Mouse (Mus musculus) hindbrain, embryonic 11.5 days (tissue): Measurements from ENCODE around the gene Gm20388. TPM values are rescaled to one million over a fixed set of nuclear protein-coding genes. Genes with fewer than 3 reads are reported as not detected.
A peak's percentile ranks its signal among the peaks of the same experiment; 100 is the strongest.

ENCODE experiments used
- ATAC-seq: fragments of 200-750 bp; cut with Nextera tagmentation; 2 replicates; pipeline ENCODE4 v1.8.0; 2017; ENCODE audit warnings: mild to moderate bottlenecking, moderate TSS enrichment, moderate library complexity; ENCODE audit not compliant: low FRiP score
- DNase-seq: peaks from one replicate; pipeline ENCODE4 v3.0.0-alpha.2; 2015; ENCODE audit warnings: low spot score
- H3K27ac ChIP-seq: fragments of 300-500 bp; sonication (generic); 2 replicates; pipeline ENCODE4 v1.5.1; 2014; ENCODE audit warnings: mild to moderate bottlenecking, low read depth, low read length
- H3K27me3 ChIP-seq: fragments of 300-500 bp; sonication (generic); 2 replicates; pipeline ENCODE4 v1.6.1; 2014; ENCODE audit warnings: mild to moderate bottlenecking, low read length, moderate library complexity, mixed read lengths; ENCODE audit not compliant: control insufficient read depth, insufficient read depth
- H3K36me3 ChIP-seq: fragments of 300-500 bp; sonication (generic); 2 replicates; pipeline ENCODE4 v1.6.1; 2014; ENCODE audit warnings: mild to moderate bottlenecking, low read length, moderate library complexity, mixed read lengths; ENCODE audit not compliant: control insufficient read depth, insufficient read depth
- H3K4me1 ChIP-seq: fragments of 300-500 bp; sonication (generic); replicated peaks from 2 replicates; pipeline ENCODE4 v1.6.1; 2014; ENCODE audit warnings: low read length, mixed read lengths; ENCODE audit not compliant: control insufficient read depth, insufficient read depth
- H3K4me2 ChIP-seq: fragments of 300-500 bp; sonication (generic); replicated peaks from 2 replicates; pipeline ENCODE4 v1.6.1; 2014; ENCODE audit warnings: mild to moderate bottlenecking, low read depth, low read length
- H3K4me3 ChIP-seq: fragments of 300-500 bp; sonication (generic); 2 replicates; pipeline ENCODE4 v1.5.1; 2014; ENCODE audit warnings: low read depth, low read length
- H3K9ac ChIP-seq: fragments of 300-500 bp; sonication (generic); 2 replicates; pipeline ENCODE4 v1.6.1; 2014; ENCODE audit warnings: low read depth, low read length
- H3K9me3 ChIP-seq: fragments of 300-500 bp; sonication (generic); 2 replicates; pipeline ENCODE4 v1.6.1; 2016; ENCODE audit warnings: low read length; ENCODE audit not compliant: control insufficient read depth
- WGBS: fragments of 180-500 bp; shearing (Covaris S2); extraction: QIAGEN DNeasy Blood & Tissue Kit; methylation state at CpG from one replicate; pipeline ENCODE4 v1.1.7; 2014; 5-methylcytosine and 5-hydroxymethylcytosine counted together
- polyA plus RNA-seq: library from polyadenylated mRNA; unstranded; fragments of >200 nt; fragmentation: Nextera tagmentation; extraction: Ambion mirVana; gene quantifications from 2 replicates; pipeline ENCODE4 v1.2.1, GENCODE M21; 2014

The Gm20388 gene
- polyA plus RNA-seq, 1 experiment from 2014 or later: 11.8 TPM

DNA sequence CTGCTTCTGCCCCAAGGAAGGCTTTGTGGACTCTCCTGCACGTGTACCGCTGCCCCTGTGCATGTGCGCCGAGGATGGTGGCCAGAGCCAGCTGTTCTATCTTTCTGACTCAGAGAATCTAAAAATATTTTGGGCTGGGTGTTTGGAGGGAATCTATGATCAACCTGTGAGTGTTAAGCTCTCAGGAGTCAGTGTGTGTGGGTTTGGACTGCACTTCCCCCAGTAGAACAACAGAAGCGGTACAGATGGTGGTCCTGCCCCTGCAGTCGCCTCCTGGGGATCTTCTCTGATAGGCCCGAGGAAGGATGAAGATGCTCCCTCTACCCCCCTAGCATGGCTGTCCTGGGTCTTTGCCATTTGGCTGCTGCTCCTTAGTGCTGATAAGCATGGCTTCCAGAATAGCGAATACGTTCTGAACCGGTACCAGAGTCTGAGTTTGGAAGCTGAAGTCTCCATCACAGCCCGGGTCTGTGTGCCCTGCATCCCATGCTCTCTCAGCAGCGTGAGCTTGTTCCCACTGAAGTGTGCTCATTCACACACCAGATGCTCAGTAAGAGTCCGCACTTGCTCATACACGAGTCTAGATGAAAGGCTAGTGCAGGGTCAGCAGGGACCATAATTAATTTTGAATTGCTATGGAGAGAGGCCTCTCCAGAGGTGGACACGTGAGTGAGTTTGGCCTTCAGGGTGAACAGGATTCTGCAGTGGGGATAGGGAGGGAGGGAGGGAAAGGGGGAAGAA, 233.4 kb downstream of the Gm20388 start:
- no peaks in the 10 kb centered on the region for H3K27me3 ChIP-seq
- no peak overlapping the region for H3K4me2 ChIP-seq
- H3K9ac ChIP-seq: no peak overlapping the region
- peak overlapping the region; percentile 66 for H3K27ac ChIP-seq
- 63% methylated on average over 15 of the region's 15 CpGs for WGBS
- no peaks in the 10 kb centered on the region for H3K36me3 ChIP-seq
- no peak overlapping the region for H3K4me3 ChIP-seq
- DNase-seq (no peak), ATAC-seq (no peak)
- no peaks in the 10 kb centered on the region; the same call in 1 of the 2 replicates for H3K4me1 ChIP-seq
- H3K9me3 ChIP-seq: no peaks in the 10 kb centered on the region

GRCm38 (mm10) chr8:120144652-120145301, 234.1 kb downstream of the Gm20388 start:
- DNase-seq: no peak
- 59% methylated on average over 12 of the region's 12 CpGs for WGBS

DNA sequence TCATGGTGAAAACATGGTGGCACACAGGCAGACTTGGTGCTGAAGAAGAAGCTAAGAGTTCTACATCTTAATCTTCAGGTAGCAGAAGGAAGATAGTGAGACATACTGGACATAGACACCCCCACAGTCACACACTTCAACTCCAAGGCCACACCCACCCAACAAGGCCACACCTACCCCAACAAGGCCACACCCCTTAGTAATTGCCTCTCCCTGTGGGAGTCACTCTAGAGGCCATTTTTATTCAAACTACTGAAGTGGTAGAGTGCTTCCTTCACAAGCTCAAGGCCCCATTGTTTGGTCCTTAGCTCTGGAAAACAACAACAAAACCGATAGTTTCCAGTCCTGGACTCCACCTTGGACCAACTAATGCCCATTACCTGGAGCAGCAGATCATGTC, 235.4 kb downstream of the Gm20388 start:
- Histone ChIP-seq H3K9me3 (no peaks in the 10 kb centered on the region), H3K4me3 (no peak overlapping the region), H3K36me3 (no peaks in the 10 kb centered on the region), H3K27me3 (no peaks in the 10 kb centered on the region), H3K9ac (no peak overlapping the region), H3K4me2 (no peak overlapping the region), H3K4me1 (no peaks in the 10 kb centered on the region; the same call in 1 of the 2 replicates), H3K27ac (no peak overlapping the region)
- 78% methylated on average over 1 of the region's 1 CpGs for WGBS
- DNase-seq (no peak), ATAC-seq (no peak)

More at GRCm38 (mm10) chr8:120144652-120145301, 234.1 kb downstream of the Gm20388 start:
- no peak overlapping the region for H3K9ac ChIP-seq
- no peaks in the 10 kb centered on the region for H3K27me3 ChIP-seq
- no peaks in the 10 kb centered on the region; the same call in 1 of the 2 replicates for H3K4me1 ChIP-seq
- H3K36me3 ChIP-seq: no peaks in the 10 kb centered on the region
- no peak for ATAC-seq
- no peak overlapping the region for H3K4me2 ChIP-seq
- H3K9me3 ChIP-seq: no peaks in the 10 kb centered on the region
- peak overlapping the region; percentile 66 for H3K27ac ChIP-seq
- no peak overlapping the region for H3K4me3 ChIP-seq

GRCm38 (mm10) chr8:120150028-120150427, 239.4 kb downstream of the Gm20388 start:
- Histone ChIP-seq H3K4me2 (no peak overlapping the region), H3K27ac (no peak overlapping the region), H3K9ac (no peak overlapping the region), H3K27me3 (no peaks in the 10 kb centered on the region), H3K36me3 (no peaks in the 10 kb centered on the region), H3K9me3 (no peaks in the 10 kb centered on the region), H3K4me1 (peaks cover 2% of the 10 kb centered on the region; the same call in 1 of the 2 replicates), H3K4me3 (no peak overlapping the region)
- DNase-seq (no peak), ATAC-seq (no peak)
- WGBS: 81% methylated on average over 12 of the region's 12 CpGs

DNA sequence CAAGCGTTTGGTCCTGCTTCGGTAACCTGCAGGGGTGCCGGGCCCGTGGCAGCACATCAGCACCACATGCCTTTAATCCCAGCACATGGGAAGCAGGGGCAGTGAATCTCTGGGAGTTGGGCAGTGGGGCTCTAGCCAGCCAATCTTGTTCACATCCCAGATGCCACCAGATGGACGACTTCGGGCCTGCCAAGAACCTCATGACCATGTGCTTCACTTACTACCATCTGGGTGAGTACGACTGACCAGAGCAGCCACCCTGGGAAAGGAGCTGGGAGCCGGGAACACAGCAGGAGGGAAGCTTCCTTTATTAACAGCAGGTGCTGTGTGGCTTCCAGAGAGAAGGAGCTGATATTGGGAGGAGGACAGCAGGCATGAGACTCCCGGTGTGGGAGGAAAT, 240.5 kb downstream of the Gm20388 start:
- no peaks in the 10 kb centered on the region for H3K36me3 ChIP-seq
- H3K9ac ChIP-seq: no peak overlapping the region
- no peaks in the 10 kb centered on the region for H3K27me3 ChIP-seq
- 61% methylated on average over 9 of the region's 9 CpGs for WGBS
- H3K4me2 ChIP-seq: no peak overlapping the region
- H3K9me3 ChIP-seq: no peaks in the 10 kb centered on the region
- no peak overlapping the region for H3K4me3 ChIP-seq
- ATAC-seq (no peak), DNase-seq (no peak)
- H3K4me1 ChIP-seq: 0 out of 2 replicates have a peak, but pooled peaks cover 2% of the 10 kb centered on the region
- H3K27ac ChIP-seq: no peak overlapping the region

- Histone ChIP-seq H3K27me3 (no peaks in the 10 kb centered on the region), H3K36me3 (no peaks in the 10 kb centered on the region), H3K27ac (no peak overlapping the region), H3K9me3 (no peaks in the 10 kb centered on the region), H3K9ac (no peak overlapping the region), H3K4me3 (no peak overlapping the region), H3K4me1 (0 out of 2 replicates have a peak, but pooled peaks cover 2% of the 10 kb centered on the region), H3K4me2 (no peak overlapping the region)
- no peak for ATAC-seq
- WGBS: 67% methylated on average over 7 of the region's 7 CpGs
- no peak for DNase-seq
Measured at GRCm38 (mm10) chr8:120152636-120153035, 242.0 kb downstream of the Gm20388 start.

- ATAC-seq: no peak
- Histone ChIP-seq H3K4me3 (no peak overlapping the region), H3K27me3 (no peaks in the 10 kb centered on the region), H3K4me2 (no peak overlapping the region), H3K27ac (no peak overlapping the region), H3K4me1 (0 out of 2 replicates have a peak, but pooled peaks cover 3% of the 10 kb centered on the region), H3K9ac (no peak overlapping the region), H3K9me3 (no peaks in the 10 kb centered on the region), H3K36me3 (no peaks in the 10 kb centered on the region)
- 78% methylated on average over 8 of the region's 8 CpGs for WGBS
- no peak for DNase-seq
Measured at GRCm38 (mm10) chr8:120160366-120160765, 249.7 kb downstream of the Gm20388 start.

DNA sequence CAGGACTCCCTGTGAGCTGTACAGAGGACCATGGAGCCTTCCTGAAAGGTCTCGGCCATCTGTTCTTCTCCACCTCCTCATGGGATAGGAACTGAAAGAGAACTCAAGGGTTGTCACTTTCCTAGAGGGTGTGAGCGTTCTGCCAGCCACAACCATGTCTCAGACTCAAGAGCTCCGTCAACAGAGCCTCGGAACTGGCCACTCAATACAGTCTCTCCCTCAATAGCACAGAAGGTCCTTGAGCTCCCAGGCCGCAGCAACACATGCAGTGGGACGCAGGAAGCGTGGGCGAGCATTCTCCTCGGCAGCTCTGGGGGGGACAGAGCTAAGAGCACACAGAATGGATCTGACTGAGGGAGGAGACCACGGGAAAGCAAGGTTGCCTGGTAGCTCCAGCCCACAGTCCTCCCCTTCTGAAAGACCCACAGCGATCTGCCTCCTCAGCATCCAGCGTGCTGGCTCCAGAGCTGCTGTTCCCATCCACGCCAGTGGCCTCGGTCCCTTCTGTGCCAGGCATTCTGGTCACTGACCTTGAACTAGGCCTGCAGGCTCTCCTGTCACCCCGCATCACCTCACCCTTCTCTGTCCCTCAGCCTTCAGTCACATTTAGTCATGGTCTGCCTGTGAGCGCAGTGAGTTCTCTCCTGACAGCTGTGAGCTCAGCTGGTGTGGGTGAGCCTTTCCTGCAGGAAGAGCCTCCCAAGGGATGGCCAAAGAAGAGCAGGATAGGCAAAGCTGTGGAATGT, 251.2 kb downstream of the Gm20388 start:
- H3K4me2 ChIP-seq: no peak overlapping the region
- H3K27me3 ChIP-seq: no peaks in the 10 kb centered on the region
- no peak overlapping the region for H3K4me3 ChIP-seq
- no peak for DNase-seq
- no peak overlapping the region for H3K27ac ChIP-seq
- no peaks in the 10 kb centered on the region for H3K9me3 ChIP-seq
- 0 out of 2 replicates have a peak, but pooled peaks cover 3% of the 10 kb centered on the region for H3K4me1 ChIP-seq
- no peak for ATAC-seq
- WGBS: 79% methylated on average over 16 of the region's 16 CpGs
- no peak overlapping the region for H3K9ac ChIP-seq
- no peaks in the 10 kb centered on the region for H3K36me3 ChIP-seq
